Mouse (Mus musculus): ENCODE measurements at regions not wholly inside any gene's neighbourhood (a gene's known extent, or its start where the extent isn't known, plus 50 kb on each side); places are given as distances from the start of the nearest gene placed in this dataset.
"Not testable (repeated sequence)": the region's sequence is repeated elsewhere in the genome, so short reads cannot be mapped to it uniquely, and the experiment has no call there.

- no peak for DNase-seq (ENCODE audit: extremely low spot score in 1 of 2, low spot score in 1 of 2)
These were observed 830.3 kb upstream of the Atxn7l3b start for GRCm38 (mm10) chr10:113759099-113759498.

- DNase-seq (ENCODE audit: extremely low spot score in 1 of 2, low spot score in 1 of 2): no peak
These were observed 807.4 kb upstream of the Atxn7l3b start for GRCm38 (mm10) chr10:113736224-113736623.

GRCm38 (mm10) chr10:113705139-113705726, 776.4 kb upstream of the Atxn7l3b start:
- no peak for DNase-seq (ENCODE audit: extremely low spot score in 1 of 2, low spot score in 1 of 2)

- not testable (repeated sequence) for DNase-seq (ENCODE audit: extremely low spot score in 1 of 2, low spot score in 1 of 2)
These were observed 741.8 kb upstream of the Atxn7l3b start for GRCm38 (mm10) chr10:113670636-113671035.

- DNase-seq (ENCODE audit: extremely low spot score in 1 of 2, low spot score in 1 of 2): peak in 1 of 2 experiments; percentile 12
These were observed 724.1 kb upstream of the Atxn7l3b start for GRCm38 (mm10) chr10:113652803-113653454.

GRCm38 (mm10) chr10:113652100-113652499, 723.3 kb upstream of the Atxn7l3b start:
- no peak for DNase-seq (ENCODE audit: extremely low spot score in 1 of 2, low spot score in 1 of 2)

- DNase-seq (ENCODE audit: extremely low spot score in 1 of 2, low spot score in 1 of 2): no peak
These were observed 691.6 kb upstream of the Atxn7l3b start for GRCm38 (mm10) chr10:113620420-113620819.

GRCm38 (mm10) chr10:113615931-113616330, 687.1 kb upstream of the Atxn7l3b start:
- DNase-seq (ENCODE audit: extremely low spot score in 1 of 2, low spot score in 1 of 2): peak in 1 of 2 experiments; percentile 2

GRCm38 (mm10) chr10:113593436-113593835, 664.6 kb upstream of the Atxn7l3b start:
- DNase-seq (ENCODE audit: extremely low spot score in 1 of 2, low spot score in 1 of 2): no peak

- no peak for DNase-seq (ENCODE audit: extremely low spot score in 1 of 2, low spot score in 1 of 2)
These were observed 663.3 kb upstream of the Atxn7l3b start for GRCm38 (mm10) chr10:113592126-113592525.

- DNase-seq (ENCODE audit: extremely low spot score in 1 of 2, low spot score in 1 of 2): no peak
These were observed 641.5 kb upstream of the Atxn7l3b start for GRCm38 (mm10) chr10:113570270-113570669.

Data from frontal cortex, adult 2 months (tissue).